Mouse (Mus musculus) hindbrain, embryonic 10.5 days (tissue): ENCODE data around the gene Eefsec. TPM values are rescaled to one million over a fixed set of nuclear protein-coding genes. Genes with fewer than 3 reads are reported as not detected.

Experiments used
- DNase-seq: peaks from one replicate; pipeline ENCODE4 v3.0.0-alpha.2; 2017; ENCODE audit warnings: low spot score
- H3K27ac ChIP-seq: fragments of 300-500 bp; sonication (generic); 2 replicates; pipeline ENCODE4 v1.5.1; 2016; ENCODE audit warnings: mild to moderate bottlenecking, moderate library complexity
- H3K27me3 ChIP-seq: fragments of 300-500 bp; sonication (generic); 2 replicates; pipeline ENCODE4 v1.6.1; 2016; ENCODE audit warnings: mild to moderate bottlenecking; ENCODE audit not compliant: poor library complexity, insufficient read depth, severe bottlenecking
- H3K36me3 ChIP-seq: fragments of 300-500 bp; sonication (generic); 2 replicates; pipeline ENCODE4 v1.6.1; 2016; ENCODE audit warnings: mild to moderate bottlenecking, moderate library complexity
- H3K4me1 ChIP-seq: fragments of 300-500 bp; sonication (generic); replicated peaks from 2 replicates; pipeline ENCODE4 v1.6.1; 2016; ENCODE audit warnings: mild to moderate bottlenecking
- H3K4me3 ChIP-seq: fragments of 300-500 bp; sonication (generic); 2 replicates; pipeline ENCODE4 v1.5.1; 2016; ENCODE audit warnings: mild to moderate bottlenecking, moderate library complexity
- H3K9me3 ChIP-seq: fragments of 300-500 bp; sonication (generic); 2 replicates; pipeline ENCODE4 v1.6.1; 2016; ENCODE audit warnings: mild to moderate bottlenecking, moderate library complexity
- WGBS: fragments of 180-500 bp; shearing (Covaris S2); methylation state at CpG from one replicate; pipeline ENCODE4 v1.1.7; 2016; 5-methylcytosine and 5-hydroxymethylcytosine counted together
- polyA plus RNA-seq: library from polyadenylated mRNA; unstranded; fragments of >200 nt; fragmentation: Nextera tagmentation; extraction: Ambion mirVana; gene quantifications from 2 replicates; pipeline ENCODE4 v1.2.1, GENCODE M21; 2016

Gene Eefsec
- polyA plus RNA-seq, 1 experiment from 2014 or later = 32.9 TPM

DNA sequence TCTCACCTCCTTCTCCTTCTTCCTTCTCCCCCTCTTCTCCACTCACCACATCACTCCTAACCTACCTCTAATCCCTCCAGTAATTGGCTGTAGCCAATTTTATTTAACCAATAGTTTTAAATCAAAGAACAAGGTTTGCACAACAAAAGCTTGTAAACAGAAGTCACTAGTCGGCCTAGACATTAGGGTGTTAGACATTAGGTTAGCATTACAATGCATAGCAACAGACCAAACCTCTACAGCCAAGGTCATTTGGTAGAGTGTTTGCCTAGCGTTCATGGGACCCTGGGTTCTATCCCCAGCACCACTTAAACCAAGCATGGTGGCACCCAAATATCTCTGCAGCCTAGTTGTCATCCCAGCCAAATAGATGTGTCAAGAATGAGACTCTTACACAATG, 8.2 kb upstream of the Eefsec start:
- Histone ChIP-seq H3K27me3 (peaks cover 8% of the 10 kb centered on the region; the same call in 1 of the 2 replicates), H3K36me3 (no peaks in the 10 kb centered on the region), H3K27ac (no peak overlapping the region), H3K9me3 (no peaks in the 10 kb centered on the region), H3K4me1 (no peaks in the 10 kb centered on the region), H3K4me3 (no peak overlapping the region)
- WGBS = 70% methylated on average over 2 of the region's 2 CpGs
- no peak for DNase-seq

DNA sequence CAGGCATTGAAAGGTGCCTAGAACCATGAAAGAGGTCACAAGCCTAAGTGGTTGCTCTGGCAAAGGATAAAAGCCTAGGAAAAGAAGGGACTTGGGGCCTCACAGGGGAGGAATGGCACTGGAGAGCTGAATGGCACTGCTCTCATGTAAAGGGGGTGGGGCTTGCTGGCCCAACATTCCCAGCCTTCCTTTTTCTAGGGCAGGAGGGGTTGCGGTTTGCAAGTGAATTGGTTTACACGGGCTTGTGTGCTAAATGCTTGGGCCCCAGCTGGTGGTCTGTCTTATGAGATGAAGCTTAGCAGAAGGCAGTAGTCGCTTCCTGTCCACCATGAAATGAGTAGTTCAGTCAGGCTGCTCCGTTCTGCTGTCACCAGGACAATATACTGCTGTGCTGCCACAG, 1.1 kb upstream of the Eefsec start:
- Histone ChIP-seq H3K9me3 (no peaks in the 10 kb centered on the region), H3K36me3 (no peaks in the 10 kb centered on the region), H3K4me1 (peaks cover 40% of the 10 kb centered on the region), H3K27me3 (peaks cover 34% of the 10 kb centered on the region), H3K4me3 (no peak overlapping the region), H3K27ac (peak overlapping the region; percentile 92; the same call in 1 of the 2 replicates)
- DNase-seq = peak; percentile 38
- 22% methylated on average over 4 of the region's 4 CpGs for WGBS

DNA sequence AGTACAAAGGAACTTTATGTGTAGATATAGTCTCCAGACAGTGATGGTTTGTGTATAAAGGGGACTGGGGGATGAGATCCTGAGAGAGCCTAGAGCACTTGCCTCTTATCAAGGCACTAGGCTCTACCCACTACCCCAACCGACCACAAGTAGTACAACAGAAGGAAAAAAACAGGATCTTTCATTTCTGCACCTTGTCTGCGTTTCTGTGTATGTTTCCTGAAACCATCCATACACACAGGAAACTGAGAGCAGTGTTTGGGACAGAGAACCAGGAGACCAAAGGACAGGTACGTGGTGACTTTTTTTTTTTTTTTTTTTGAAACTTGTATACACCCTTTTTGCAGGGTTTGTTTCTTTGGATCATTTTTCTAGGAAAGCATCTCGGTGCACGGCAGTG, 678 bp downstream of the Eefsec start:
- Histone ChIP-seq H3K4me3 (peak overlapping the region; percentile 91), H3K27ac (peak overlapping the region; percentile 92), H3K9me3 (no peaks in the 10 kb centered on the region), H3K27me3 (peaks cover 34% of the 10 kb centered on the region), H3K36me3 (no peaks in the 10 kb centered on the region), H3K4me1 (peaks cover 40% of the 10 kb centered on the region)
- no peak for DNase-seq
- WGBS = 16% methylated on average over 5 of the region's 5 CpGs

DNA sequence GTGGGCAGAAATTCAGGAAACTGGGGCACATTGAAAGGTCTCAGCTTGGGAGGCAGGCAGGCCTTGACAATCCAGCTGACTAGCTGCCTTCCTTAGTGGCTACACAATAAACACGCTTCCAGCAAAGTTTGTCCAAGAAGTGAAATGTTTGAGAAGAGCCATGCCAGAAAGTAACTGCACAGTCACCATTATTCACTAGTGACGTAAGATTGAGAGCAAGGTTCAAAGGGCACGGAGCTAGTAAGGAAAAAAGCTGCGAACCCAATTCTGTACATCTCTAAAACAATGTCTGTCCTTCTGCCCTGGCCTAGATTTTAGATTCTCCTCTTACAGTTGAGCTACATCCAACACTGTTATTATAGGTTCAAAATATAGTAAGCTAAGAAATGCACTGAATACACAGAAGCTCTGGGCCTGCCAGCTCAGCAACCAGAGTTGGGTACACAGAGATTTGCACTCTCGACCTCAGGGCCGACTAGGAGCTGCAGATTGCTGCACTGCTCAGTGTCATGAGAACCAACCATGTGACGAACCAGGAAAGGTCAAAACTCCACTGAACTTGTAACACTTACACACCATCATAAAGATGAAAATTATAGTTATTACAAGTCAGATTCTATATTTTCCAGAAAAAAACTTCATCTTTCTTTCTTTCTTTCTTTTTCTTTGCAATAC, 2.1 kb downstream of the Eefsec start:
- Histone ChIP-seq H3K36me3 (no peaks in the 10 kb centered on the region), H3K9me3 (no peaks in the 10 kb centered on the region), H3K27me3 (peaks cover 25% of the 10 kb centered on the region), H3K4me3 (no peak overlapping the region), H3K27ac (no peak overlapping the region), H3K4me1 (peaks cover 40% of the 10 kb centered on the region)
- DNase-seq = no peak
- WGBS = 84% methylated on average over 7 of the region's 7 CpGs

DNA sequence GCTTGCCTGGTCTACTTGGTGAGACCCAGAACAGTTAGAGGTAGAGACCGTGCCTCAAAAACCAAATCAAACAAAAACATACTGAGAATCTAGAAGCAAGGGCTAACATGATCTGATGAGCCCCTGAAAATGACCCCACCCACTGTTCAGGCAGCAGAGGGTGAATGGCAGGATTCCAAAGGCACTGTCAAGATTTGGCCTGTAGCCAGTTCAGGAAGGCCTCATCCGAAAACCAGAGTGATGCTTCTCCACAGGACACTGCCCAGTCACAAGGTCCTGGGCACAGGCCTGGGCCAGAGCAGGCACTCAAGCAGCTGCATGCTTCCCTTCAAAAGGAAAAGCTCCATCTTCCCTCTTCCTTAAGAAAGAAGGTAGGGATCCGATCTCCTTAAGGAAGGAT, 2.9 kb downstream of the Eefsec start:
- 88% methylated on average over 3 of the region's 3 CpGs for WGBS
- H3K27me3 ChIP-seq = peaks cover 23% of the 10 kb centered on the region; the same call in 1 of the 2 replicates
- peaks cover 40% of the 10 kb centered on the region for H3K4me1 ChIP-seq

DNA sequence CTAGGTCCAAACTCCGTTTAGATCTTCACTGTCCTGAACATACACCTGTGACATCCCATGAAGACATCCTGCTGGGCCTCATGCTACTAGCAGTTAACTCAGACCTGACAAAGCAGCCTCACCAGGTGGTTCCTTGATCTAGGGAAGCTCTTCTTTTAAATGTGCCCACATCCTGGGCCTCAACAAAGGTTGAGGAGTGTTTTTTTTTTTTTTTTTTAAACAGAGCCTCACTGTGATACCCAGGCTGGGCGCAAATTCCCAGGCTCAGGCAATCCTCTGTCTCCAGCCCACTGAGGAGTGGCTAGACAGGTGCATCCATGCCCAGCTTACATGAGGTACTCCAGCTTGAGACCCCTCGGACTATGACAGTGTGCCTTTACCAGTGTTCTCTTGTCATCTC, 3.8 kb downstream of the Eefsec start:
- Histone ChIP-seq H3K27me3 (peaks cover 21% of the 10 kb centered on the region), H3K4me3 (no peak overlapping the region), H3K4me1 (peaks cover 31% of the 10 kb centered on the region), H3K27ac (no peak overlapping the region), H3K9me3 (no peaks in the 10 kb centered on the region), H3K36me3 (no peaks in the 10 kb centered on the region)
- WGBS = 73% methylated on average over 3 of the region's 3 CpGs
- DNase-seq = no peak

More for the DNA sequence above, 2.9 kb downstream of the Eefsec start:
- Histone ChIP-seq H3K36me3 (no peaks in the 10 kb centered on the region), H3K9me3 (no peaks in the 10 kb centered on the region), H3K27ac (no peak overlapping the region), H3K4me3 (no peak overlapping the region)
- no peak for DNase-seq

DNA sequence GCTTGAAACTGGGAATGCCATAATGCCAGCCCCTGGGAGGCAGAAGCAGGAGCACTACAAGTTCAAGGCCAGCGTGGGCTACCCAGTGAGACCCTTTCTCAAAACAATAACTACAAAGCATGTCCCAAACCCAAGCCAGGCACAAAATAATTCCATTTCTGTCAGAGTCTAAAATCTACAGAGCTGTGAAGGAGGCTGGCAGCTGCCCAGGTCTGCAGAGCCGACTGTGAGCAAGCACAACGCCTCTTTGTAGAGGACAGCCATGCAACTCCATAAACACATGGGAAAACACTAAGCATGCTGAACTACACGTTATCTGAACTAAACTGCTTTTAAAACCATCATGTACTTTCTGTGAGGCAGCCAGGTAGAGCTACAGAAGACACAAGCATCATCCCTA, 7.3 kb downstream of the Eefsec start:
- 90% methylated on average over 4 of the region's 4 CpGs for WGBS
- Histone ChIP-seq H3K4me3 (no peak overlapping the region), H3K4me1 (peaks cover 6% of the 10 kb centered on the region), H3K9me3 (no peaks in the 10 kb centered on the region), H3K27me3 (peaks cover 39% of the 10 kb centered on the region), H3K36me3 (no peaks in the 10 kb centered on the region), H3K27ac (no peak overlapping the region)
- no peak for DNase-seq

DNA sequence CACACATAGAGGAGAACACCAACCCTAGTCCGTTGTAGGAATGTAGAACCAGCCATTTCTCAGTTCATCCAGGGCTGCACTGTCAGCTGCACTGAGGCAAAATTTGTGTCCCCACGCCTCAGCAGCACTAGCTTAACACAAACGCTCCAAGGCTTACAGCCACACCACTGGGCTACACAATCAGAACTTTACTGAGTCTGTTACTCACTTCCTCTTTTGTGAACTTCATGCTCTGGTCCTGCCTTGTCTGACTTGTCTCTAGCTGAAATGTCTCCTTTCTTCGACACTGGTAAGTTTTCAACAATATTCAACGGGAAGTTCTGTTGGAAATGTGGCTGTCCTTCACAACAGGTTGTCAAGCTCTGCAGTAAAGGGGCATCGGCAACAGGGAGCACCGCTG, 10.7 kb downstream of the Eefsec start:
- Histone ChIP-seq H3K27me3 (peaks cover 50% of the 10 kb centered on the region), H3K4me3 (no peak overlapping the region), H3K4me1 (peaks cover 21% of the 10 kb centered on the region), H3K27ac (no peak overlapping the region), H3K36me3 (no peaks in the 10 kb centered on the region), H3K9me3 (no peaks in the 10 kb centered on the region)
- DNase-seq = no peak
- WGBS = 92% methylated on average over 7 of the region's 7 CpGs

DNA sequence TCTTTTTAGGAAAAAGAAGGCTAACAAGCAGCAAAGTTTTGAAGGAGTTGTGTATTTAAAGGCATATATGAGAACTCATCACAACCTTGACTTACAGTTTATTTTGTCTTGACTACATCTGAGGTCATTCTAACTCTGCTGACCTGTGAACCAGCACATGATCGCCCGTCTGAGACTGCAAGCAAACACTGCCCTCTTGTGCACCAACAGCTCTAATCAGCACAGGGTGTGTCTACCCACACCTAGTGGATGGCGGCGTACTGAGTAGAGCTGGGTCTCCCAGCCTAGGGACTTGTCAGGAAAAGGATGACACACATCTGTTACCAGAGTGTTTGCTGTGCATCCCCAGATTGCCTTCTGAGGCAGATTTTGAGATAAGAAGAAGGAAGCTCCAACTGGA, 15.1 kb downstream of the Eefsec start:
- no peaks in the 10 kb centered on the region for H3K36me3 ChIP-seq
- 43% methylated on average over 4 of the region's 4 CpGs for WGBS
- no peak overlapping the region for H3K4me3 ChIP-seq
- no peak overlapping the region for H3K27ac ChIP-seq
- H3K9me3 ChIP-seq = no peaks in the 10 kb centered on the region
- peak; percentile 34 for DNase-seq
- peaks cover 29% of the 10 kb centered on the region for H3K27me3 ChIP-seq
- H3K4me1 ChIP-seq = peaks cover 21% of the 10 kb centered on the region

DNA sequence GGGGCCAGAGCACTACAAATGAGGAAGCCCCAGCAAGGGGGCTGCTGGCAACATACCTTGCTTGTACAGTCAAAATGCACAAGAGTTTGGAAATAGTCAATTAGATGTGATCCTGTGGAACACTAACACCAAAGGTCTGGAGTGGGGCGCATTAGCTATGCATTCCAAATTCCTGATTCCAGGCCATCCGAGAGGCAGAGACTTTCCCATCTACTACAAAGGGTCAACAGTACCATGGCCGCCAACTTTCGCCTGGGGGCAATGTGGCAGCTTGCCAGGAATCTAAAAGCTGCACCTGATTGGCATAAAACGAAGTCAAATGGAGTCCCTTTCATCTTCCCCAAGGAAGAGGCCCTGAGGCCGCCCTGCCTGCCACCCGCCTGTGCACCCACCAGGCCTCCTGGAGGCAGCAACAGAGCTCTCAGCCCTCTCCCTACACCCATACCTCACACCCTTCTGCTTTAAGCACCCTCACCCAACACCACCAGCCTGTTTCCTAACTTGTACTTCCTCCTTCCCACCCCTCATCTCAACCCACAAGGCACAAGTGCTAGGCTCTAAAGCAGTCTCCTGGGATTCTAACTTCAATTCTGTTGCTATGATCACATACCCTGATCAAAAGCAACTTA, 30.1 kb downstream of the Eefsec start:
- Histone ChIP-seq H3K4me3 (no peak overlapping the region), H3K4me1 (peaks cover 18% of the 10 kb centered on the region; the same call in 1 of the 2 replicates), H3K36me3 (no peaks in the 10 kb centered on the region), H3K27ac (0 out of 2 replicates have a peak overlapping the region, but pooled peaks have one; percentile 23), H3K27me3 (no peaks in the 10 kb centered on the region), H3K9me3 (no peaks in the 10 kb centered on the region)
- WGBS = 73% methylated on average over 7 of the region's 7 CpGs
- DNase-seq = no peak

DNA sequence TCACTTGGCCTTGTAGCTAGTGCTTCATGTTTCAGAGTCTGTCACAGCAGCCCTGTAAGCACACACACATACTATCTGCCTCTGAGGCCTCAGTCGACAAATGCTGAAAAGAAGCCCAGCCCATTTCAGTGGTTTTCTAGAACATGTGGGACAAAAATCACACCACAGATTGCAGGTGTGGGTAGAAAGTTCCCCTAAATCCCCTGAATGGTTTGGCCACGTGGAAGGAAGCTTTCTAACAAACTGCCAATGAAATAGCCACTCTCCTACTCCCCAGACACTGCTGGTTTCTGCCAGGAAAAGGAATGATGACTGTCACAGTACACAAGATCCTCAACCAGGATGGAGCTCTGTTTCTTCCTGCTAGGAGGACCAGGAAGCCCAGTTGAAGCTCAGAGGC, 33.7 kb downstream of the Eefsec start:
- Histone ChIP-seq H3K4me3 (no peak overlapping the region), H3K27me3 (no peaks in the 10 kb centered on the region), H3K9me3 (no peaks in the 10 kb centered on the region), H3K36me3 (no peaks in the 10 kb centered on the region), H3K27ac (no peak overlapping the region), H3K4me1 (peaks cover 37% of the 10 kb centered on the region)
- 62% methylated on average over 2 of the region's 2 CpGs for WGBS
- DNase-seq = no peak

DNA sequence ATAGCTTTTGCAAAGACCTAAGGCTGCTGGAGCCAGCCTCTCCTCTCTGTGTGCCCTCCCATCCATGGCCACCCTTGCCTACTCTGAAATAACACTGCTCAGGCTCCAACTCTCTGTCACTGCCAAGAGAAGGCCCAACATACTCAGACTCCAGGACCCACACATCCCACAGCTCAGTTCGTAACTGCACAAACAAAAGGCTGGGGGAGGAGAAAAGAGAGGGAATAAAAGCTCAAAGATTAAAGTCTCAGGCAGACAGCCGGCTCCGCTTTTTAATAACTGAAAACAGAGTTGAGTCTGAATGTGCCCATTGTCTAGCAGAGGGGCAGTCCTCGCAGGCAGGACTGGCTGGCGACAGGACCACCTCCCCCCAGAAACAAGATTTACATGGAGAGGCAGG, 36.8 kb downstream of the Eefsec start:
- WGBS = 13% methylated on average over 5 of the region's 5 CpGs

DNA sequence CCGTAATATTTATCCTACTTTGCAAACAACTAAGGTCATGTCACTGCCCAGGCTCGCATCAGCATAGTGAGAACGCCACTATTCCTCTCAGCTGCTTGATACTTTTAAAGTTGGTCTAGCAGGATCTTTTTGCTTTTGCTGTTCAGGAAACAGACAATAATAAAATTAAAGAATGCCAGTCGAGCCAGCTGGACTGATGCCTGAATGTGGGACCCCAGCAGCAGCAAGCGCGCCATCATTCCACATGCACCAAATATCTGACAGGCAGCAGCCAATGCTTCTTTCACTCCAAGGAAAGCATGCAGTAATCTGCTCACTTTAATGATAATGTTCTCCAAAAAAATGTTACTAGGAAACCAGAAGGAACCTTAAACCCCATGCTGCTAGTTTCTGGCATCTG, 45.9 kb downstream of the Eefsec start:
- H3K27me3 ChIP-seq = no peaks in the 10 kb centered on the region; the same call in 1 of the 2 replicates
- WGBS = 92% methylated on average over 6 of the region's 6 CpGs
- no peak overlapping the region for H3K4me3 ChIP-seq
- no peaks in the 10 kb centered on the region for H3K9me3 ChIP-seq
- H3K27ac ChIP-seq = no peak overlapping the region
- H3K36me3 ChIP-seq = no peaks in the 10 kb centered on the region
- H3K4me1 ChIP-seq = no peaks in the 10 kb centered on the region
- DNase-seq = no peak

More for the DNA sequence above, 36.8 kb downstream of the Eefsec start:
- no peak overlapping the region for H3K4me3 ChIP-seq
- H3K9me3 ChIP-seq = no peaks in the 10 kb centered on the region
- H3K27me3 ChIP-seq = no peaks in the 10 kb centered on the region
- H3K36me3 ChIP-seq = no peaks in the 10 kb centered on the region
- peak overlapping the region; percentile 80 for H3K27ac ChIP-seq
- peaks cover 23% of the 10 kb centered on the region for H3K4me1 ChIP-seq
- DNase-seq = no peak
